ENCODE assay signal across 8 mouse cellular contexts in genomic region chr7:19619004-19619801, GRCm38 (mm10). TPM values are rescaled to one million over a fixed set of nuclear protein-coding genes. Genes with fewer than 3 reads are reported as not detected.
DNase-seq lines count a peak whose midpoint lies in the region; ATAC-seq and TF ChIP-seq lines count a peak whose summit lies in the region.

No protein-coding gene starts in this region.

- no peak for TF ChIP-seq EP300 in MEL (IDR thresholded peaks at IDR 0.05; ENCODE audit: low read depth in 1 of 2, low read length in 2 of 2)

- H3K9me3 ChIP-seq in MEL (replicated peaks; ENCODE audit: insufficient read depth, low read length), result no peaks in the 10 kb centered on the region
- no peaks in the 10 kb centered on the region for H3K9me3 ChIP-seq in forebrain, embryonic 12.5 days
- no peaks in the 10 kb centered on the region for H3K9me3 ChIP-seq in neural tube, embryonic 15.5 days (replicated peaks)

- WGBS in forebrain, embryonic 12.5 days, result 2% methylated on average over 35 of the region's 35 CpGs
- 24% methylated on average over 35 of the region's 35 CpGs for WGBS in lung, adult 2 months
- WGBS in neural tube, embryonic 15.5 days, result 5% methylated on average over 35 of the region's 35 CpGs

- H3K27me3 ChIP-seq in MEL (ENCODE audit: control insufficient read depth in 1 of 2, insufficient read depth in 2 of 2, low read length in 2 of 2), result no peaks in the 10 kb centered on the region
- H3K27me3 ChIP-seq in forebrain, embryonic 12.5 days, result peaks cover 14% of the 10 kb centered on the region
- 0 out of 2 replicates have a peak, but pooled peaks cover 12% of the 10 kb centered on the region for H3K27me3 ChIP-seq in neural tube, embryonic 15.5 days (replicated peaks)

- no peak overlapping the region for H3K9ac ChIP-seq in MEL (ENCODE audit: control insufficient read depth, low read depth, low read length, poor library complexity, severe bottlenecking)
- peak overlapping the region; percentile 58 for H3K9ac ChIP-seq in forebrain, embryonic 12.5 days
- H3K9ac ChIP-seq in neural tube, embryonic 15.5 days (replicated peaks), result peak overlapping the region; percentile 56

- H3K4me3 ChIP-seq in MEL (ENCODE audit: control insufficient read depth in 1 of 2, insufficient read depth in 1 of 2, low read depth in 2 of 2, low read length in 2 of 2), result no peak overlapping the region
- H3K4me3 ChIP-seq in forebrain, embryonic 12.5 days (replicated peaks), result peak overlapping the region; percentile 35
- H3K4me3 ChIP-seq in lung, adult 2 months (replicated peaks; ENCODE audit: extremely low read depth, low read depth, low read length), result no peak overlapping the region
- peak overlapping the region; percentile 34 for H3K4me3 ChIP-seq in neural tube, embryonic 15.5 days (replicated peaks)

- ATAC-seq in cerebellum, adult (ENCODE audit: insufficient number of reproducible peaks, low FRiP score, low TSS enrichment), result peak; percentile 75; the same call in 1 of the 2 replicates
- ATAC-seq in forebrain, embryonic 12.5 days (ENCODE audit: low FRiP score), result peak; percentile 89
- ATAC-seq in neural tube, embryonic 15.5 days (ENCODE audit: low FRiP score), result peak; percentile 82

- TF ChIP-seq RAD21 in MEL (IDR thresholded peaks at IDR 0.05; ENCODE audit: low read depth, low read length), result peak; percentile 69

- peak; percentile 71 to 87 (median 82) for TF ChIP-seq CTCF in MEL (IDR thresholded peaks at IDR 0.05 in 2 of 3, conservative IDR thresholded peaks at IDR 0.05 in 1 of 3; ENCODE audit: control insufficient read depth in 1 of 3, insufficient read depth in 1 of 3, low read depth in 2 of 3, low read length in 3 of 3, poor library complexity in 1 of 3, severe bottlenecking in 1 of 3)
- TF ChIP-seq CTCF in lung, adult 2 months (IDR thresholded peaks at IDR 0.05; ENCODE audit: insufficient read depth, low read length), result peak; percentile 83

- no peak for TF ChIP-seq POLR2A in MEL (IDR thresholded peaks at IDR 0.05; ENCODE audit: control insufficient read depth in 1 of 2, insufficient read depth in 1 of 2, low read depth in 1 of 2, low read length in 2 of 2, poor library complexity in 1 of 2)
- no peak for TF ChIP-seq POLR2A in lung, adult 2 months (IDR thresholded peaks at IDR 0.05; ENCODE audit: borderline replicate concordance, extremely low read depth, low read depth, low read length)

- no peaks in the 10 kb centered on the region for H3K36me3 ChIP-seq in MEL (ENCODE audit: control insufficient read depth in 1 of 2, insufficient read depth in 2 of 2, low read length in 2 of 2)
- H3K36me3 ChIP-seq in forebrain, embryonic 12.5 days (replicated peaks), result no peaks in the 10 kb centered on the region; the same call in 1 of the 2 replicates
- no peaks in the 10 kb centered on the region; the same call in 1 of the 2 replicates for H3K36me3 ChIP-seq in neural tube, embryonic 15.5 days

- H3K27ac ChIP-seq in MEL (ENCODE audit: control insufficient read depth, low read depth, low read length), result no peak overlapping the region
- 0 out of 2 replicates have a peak overlapping the region, but pooled peaks have one; percentile 25 for H3K27ac ChIP-seq in forebrain, embryonic 12.5 days
- peak overlapping the region; percentile 28; the same call in 1 of the 2 replicates for H3K27ac ChIP-seq in neural tube, embryonic 15.5 days (replicated peaks)

- H3K4me1 ChIP-seq in MEL (ENCODE audit: control insufficient read depth in 1 of 2, insufficient read depth in 2 of 2, low read length in 2 of 2), result no peaks in the 10 kb centered on the region
- peaks cover 7% of the 10 kb centered on the region for H3K4me1 ChIP-seq in forebrain, embryonic 12.5 days
- no peaks in the 10 kb centered on the region for H3K4me1 ChIP-seq in lung, adult 2 months (ENCODE audit: control insufficient read depth, insufficient read depth, low read length)
- H3K4me1 ChIP-seq in neural tube, embryonic 15.5 days, result peaks cover 7% of the 10 kb centered on the region

- peak; percentile 81 for DNase-seq in MEL (ENCODE audit: low read depth, low spot score)
- peak; percentile 85 for DNase-seq in heart, postnatal 4 days
- DNase-seq in layer of hippocampus, adult 18-20 months (ENCODE audit: low spot score in 2 of 2), result peak; percentile 65 to 90
- DNase-seq in lung, adult 2 months, result peak; percentile 64
- DNase-seq in thymus, postnatal 0 days (ENCODE audit: low spot score), result peak; percentile 77

- no peaks in the 10 kb centered on the region for H3K79me2 ChIP-seq in MEL (ENCODE audit: control insufficient read depth, insufficient read depth, low read length, poor library complexity)

- H3K4me2 ChIP-seq in forebrain, embryonic 12.5 days, result peak overlapping the region; percentile 62
- H3K4me2 ChIP-seq in neural tube, embryonic 15.5 days, result peak overlapping the region; percentile 55

TF ChIP-seq in MEL, 35 proteins besides CTCF, POLR2A, EP300 and RAD21 (continues in another document):
- TF ChIP-seq ELF1 (IDR thresholded peaks at IDR 0.05; ENCODE audit: low read depth, low read length) (no peak), UBTF (IDR thresholded peaks at IDR 0.05; ENCODE audit: borderline replicate concordance, insufficient read depth, low read depth, low read length) (no peak), ZC3H11A (IDR thresholded peaks at IDR 0.05; ENCODE audit: low read depth, low read length) (peak; percentile 57), USF1 (IDR thresholded peaks at IDR 0.05; ENCODE audit: low read depth, low read length) (no peak), GABPA (IDR thresholded peaks at IDR 0.05; ENCODE audit: low read depth, low read length) (no peak), NRF1 (IDR thresholded peaks at IDR 0.05; ENCODE audit: insufficient read depth, low read depth, low read length, poor library complexity, severe bottlenecking) (no peak), USF2 (IDR thresholded peaks at IDR 0.05; ENCODE audit: borderline replicate concordance in 1 of 2, insufficient read depth in 1 of 2, low read depth in 1 of 2, low read length in 2 of 2) (no peak), NELFE (IDR thresholded peaks at IDR 0.05; ENCODE audit: low read depth, low read length) (no peak)

RNA-seq across cellular contexts. Expression of gene Relb, which starts 10.0 kb away (rescaled TPM):
- total RNA-seq in MEL (2012; rRNA removed), result 4.6 and 6.2 TPM in 2 replicates
- polyA plus RNA-seq in MEL (2012; ENCODE audit: insufficient read depth in 1 of 2, insufficient read length in 2 of 2, low read depth in 1 of 2, low replicate concordance in 2 of 2, missing spikeins in 1 of 2), result 1 to 10 TPM in 1 of 2 experiments, not detected in 1; 7.7 TPM
- 3.3 and 3.6 TPM in 2 replicates for polyA plus RNA-seq in forebrain, embryonic 12.5 days (2016; fragmentation: Nextera tagmentation; extraction: Ambion mirVana)
- total RNA-seq in heart, postnatal 4 days (2021), result 1 to 10 TPM; 8.1 to 9.1 TPM
- 1 to 10 TPM; 9.1 to 9.7 TPM for total RNA-seq in layer of hippocampus, adult 18-20 months (2021)
- polyA plus RNA-seq in lung, adult 2 months (2012; rRNA removed), result 32.5 and 34.9 TPM in 2 replicates
- polyA plus RNA-seq in neural tube, embryonic 15.5 days (2015; fragmentation: Nextera tagmentation; extraction: Ambion mirVana), result 9.6 and 12.8 TPM in 2 replicates
- polyA plus RNA-seq in thymus, postnatal 0 days (2015; fragmentation: Nextera tagmentation; extraction: Ambion mirVana), result 37.2 and 38.0 TPM in 2 replicates

RNA-seq across cellular contexts. Expression of gene Clasrp, which starts 14.9 kb away (rescaled TPM):
- 29.9 and 31.1 TPM in 2 replicates for total RNA-seq in MEL (2012; rRNA removed)
- polyA plus RNA-seq in MEL (2012; ENCODE audit: insufficient read depth in 1 of 2, insufficient read length in 2 of 2, low read depth in 1 of 2, low replicate concordance in 2 of 2, missing spikeins in 1 of 2), result 10 to 100 TPM in 1 of 2 experiments, not detected in 1; 62.2 TPM
- polyA plus RNA-seq in forebrain, embryonic 12.5 days (2016; fragmentation: Nextera tagmentation; extraction: Ambion mirVana), result 66.3 and 67.6 TPM in 2 replicates
- total RNA-seq in heart, postnatal 4 days (2021), result 10 to 100 TPM; 33.0 to 33.7 TPM
- total RNA-seq in layer of hippocampus, adult 18-20 months (2021), result 10 to 100 TPM; 79.5 to 81.8 TPM
- 96.1 and 134 TPM in 2 replicates for polyA plus RNA-seq in lung, adult 2 months (2012; rRNA removed)
- polyA plus RNA-seq in neural tube, embryonic 15.5 days (2015; fragmentation: Nextera tagmentation; extraction: Ambion mirVana), result 51.0 and 61.5 TPM in 2 replicates
- 35.2 and 41.3 TPM in 2 replicates for polyA plus RNA-seq in thymus, postnatal 0 days (2015; fragmentation: Nextera tagmentation; extraction: Ambion mirVana)

RNA-seq across cellular contexts. Expression of gene Gemin7, which starts 41.8 kb away (rescaled TPM):
- 49.6 and 58.0 TPM in 2 replicates for total RNA-seq in MEL (2012; rRNA removed)
- 10 to 100 TPM in 1 of 2 experiments, not detected in 1; 78.7 TPM for polyA plus RNA-seq in MEL (2012; ENCODE audit: insufficient read depth in 1 of 2, insufficient read length in 2 of 2, low read depth in 1 of 2, low replicate concordance in 2 of 2, missing spikeins in 1 of 2)
- 120 and 125 TPM in 2 replicates for polyA plus RNA-seq in forebrain, embryonic 12.5 days (2016; fragmentation: Nextera tagmentation; extraction: Ambion mirVana)
- total RNA-seq in heart, postnatal 4 days (2021), result 10 to 100 TPM; 55.3 to 61.1 TPM
- 10 to 100 TPM; 44.4 to 45.6 TPM for total RNA-seq in layer of hippocampus, adult 18-20 months (2021)
- 99.2 and 132 TPM in 2 replicates for polyA plus RNA-seq in lung, adult 2 months (2012; rRNA removed)
- polyA plus RNA-seq in neural tube, embryonic 15.5 days (2015; fragmentation: Nextera tagmentation; extraction: Ambion mirVana), result 145 and 154 TPM in 2 replicates
- polyA plus RNA-seq in thymus, postnatal 0 days (2015; fragmentation: Nextera tagmentation; extraction: Ambion mirVana), result 133 and 134 TPM in 2 replicates

RNA-seq across cellular contexts. Expression of gene Zfp296, which starts 42.1 kb away (rescaled TPM):
- total RNA-seq in MEL (2012; rRNA removed), result 2.9 and 3.3 TPM in 2 replicates
- 1 to 10 TPM in 1 of 2 experiments, not detected in 1; 7.8 TPM for polyA plus RNA-seq in MEL (2012; ENCODE audit: insufficient read depth in 1 of 2, insufficient read length in 2 of 2, low read depth in 1 of 2, low replicate concordance in 2 of 2, missing spikeins in 1 of 2)
- polyA plus RNA-seq in forebrain, embryonic 12.5 days (2016; fragmentation: Nextera tagmentation; extraction: Ambion mirVana), result 0.18 and 0.34 TPM in 2 replicates
- total RNA-seq in heart, postnatal 4 days (2021), result under 1 TPM in 1 of 2 experiments, not detected in 1; 0.17 TPM
- total RNA-seq in layer of hippocampus, adult 18-20 months (2021), result under 1 TPM; 0.74 to 0.89 TPM
- 4.3 and 5.0 TPM in 2 replicates for polyA plus RNA-seq in lung, adult 2 months (2012; rRNA removed)
- 0.23 and 0.61 TPM in 2 replicates for polyA plus RNA-seq in neural tube, embryonic 15.5 days (2015; fragmentation: Nextera tagmentation; extraction: Ambion mirVana)
- polyA plus RNA-seq in thymus, postnatal 0 days (2015; fragmentation: Nextera tagmentation; extraction: Ambion mirVana), result 1.5 and 2.0 TPM in 2 replicates

RNA-seq across cellular contexts. Expression of gene Clptm1, which starts 45.6 kb away (rescaled TPM):
- total RNA-seq in MEL (2012; rRNA removed), result 55.5 and 58.5 TPM in 2 replicates
- 100 to 1,000 TPM in 1 of 2 experiments, 10 to 100 TPM in 1; 62.4 to 102 TPM for polyA plus RNA-seq in MEL (2012; ENCODE audit: insufficient read depth in 1 of 2, insufficient read length in 2 of 2, low read depth in 1 of 2, low replicate concordance in 2 of 2, missing spikeins in 1 of 2)
- 85.6 and 87.6 TPM in 2 replicates for polyA plus RNA-seq in forebrain, embryonic 12.5 days (2016; fragmentation: Nextera tagmentation; extraction: Ambion mirVana)
- 10 to 100 TPM; 98.0 to 99.1 TPM for total RNA-seq in heart, postnatal 4 days (2021)
- 100 to 1,000 TPM; 133 to 143 TPM for total RNA-seq in layer of hippocampus, adult 18-20 months (2021)
- polyA plus RNA-seq in lung, adult 2 months (2012; rRNA removed), result 96.8 and 143 TPM in 2 replicates
- 128 and 140 TPM in 2 replicates for polyA plus RNA-seq in neural tube, embryonic 15.5 days (2015; fragmentation: Nextera tagmentation; extraction: Ambion mirVana)
- 57.5 and 66.6 TPM in 2 replicates for polyA plus RNA-seq in thymus, postnatal 0 days (2015; fragmentation: Nextera tagmentation; extraction: Ambion mirVana)

Comparison
In these comparisons a context has a peak if more than half of its experiments do, and no peak if none do; other contexts are left out.
1. H3K4me3 ChIP-seq: peak in forebrain, embryonic 12.5 days (single experiment) and neural tube, embryonic 15.5 days (single experiment); none in MEL (0 of 2) and lung, adult 2 months (single experiment).
2. Peak in every context shown above with its lines, with median percentiles within 50 percentile points of each other: DNase-seq and ATAC-seq.